Mouse (Mus musculus) thymus, adult 2 months (tissue): ENCODE measurements around the gene Ninj2. TPM values are rescaled to one million over a fixed set of nuclear protein-coding genes. Genes with fewer than 3 reads are reported as not detected.
A peak's percentile ranks its signal among the peaks of the same experiment; 100 is the strongest.

Experiments
- DNase-seq: peaks from one replicate; pipeline ENCODE4 v3.0.0; 2021
- H3K27ac ChIP-seq: fragments of 200-500 bp; 2 replicates; pipeline ENCODE4 v1.5.1; 2012; ENCODE audit warnings: low read length, control low read depth; ENCODE audit not compliant: control insufficient read depth, insufficient read depth
- H3K27me3 ChIP-seq: fragments of 200-500 bp; 2 replicates; pipeline ENCODE4 v1.6.1; 2012; ENCODE audit warnings: mild to moderate bottlenecking, low read length, moderate library complexity, mixed read lengths; ENCODE audit not compliant: control insufficient read depth, insufficient read depth
- H3K36me3 ChIP-seq: fragments of 200-500 bp; 2 replicates; pipeline ENCODE4 v1.6.1; 2012; ENCODE audit warnings: mild to moderate bottlenecking, low read length, moderate library complexity; ENCODE audit not compliant: control insufficient read depth, insufficient read depth
- H3K4me1 ChIP-seq: fragments of 200-500 bp; replicated peaks from 2 replicates; pipeline ENCODE4 v1.6.1; 2012; ENCODE audit warnings: low read length; ENCODE audit not compliant: control insufficient read depth, insufficient read depth
- H3K4me3 ChIP-seq: fragments of 200-500 bp; 2 replicates; pipeline ENCODE4 v1.5.1; 2012; ENCODE audit warnings: mild to moderate bottlenecking, low read length, control low read depth, moderate library complexity; ENCODE audit not compliant: control insufficient read depth, insufficient read depth
- CTCF ChIP-seq: fragments of 200-500 bp; IDR thresholded peaks from 2 replicates; pipeline ENCODE4 v1.5.1; 2012; ENCODE audit warnings: mild to moderate bottlenecking, control low read depth, low read length, moderate library complexity, borderline replicate concordance; ENCODE audit not compliant: control insufficient read depth, poor library complexity, insufficient read depth; ENCODE audit errors: extremely low read depth
- POLR2A ChIP-seq: fragments of 200-500 bp; IDR thresholded peaks from 2 replicates; pipeline ENCODE4 v1.6.1; 2012; ENCODE audit warnings: mild to moderate bottlenecking, low read length, control low read depth, moderate library complexity; ENCODE audit not compliant: control insufficient read depth, poor library complexity, insufficient read depth; ENCODE audit errors: extremely low read depth
- WGBS: fragments of 180-500 bp; shearing (Covaris S2); methylation state at CpG from one replicate; pipeline ENCODE4 v1.1.7; 2018; 5-methylcytosine and 5-hydroxymethylcytosine counted together
- polyA plus RNA-seq: library from polyadenylated mRNA; depleted of rRNA; stranded (reverse); fragments of >200 nt; gene quantifications from 2 replicates; pipeline ENCODE4 v1.2.3, GENCODE M21; 2012

Ninj2 gene
- polyA plus RNA-seq, 1 experiment = 0.26 TPM

GRCm38 (mm10) chr6:120187587-120188176, 94.5 kb downstream of the Ninj2 start:
- Histone ChIP-seq H3K27me3 (no peaks in the 10 kb centered on the region), H3K36me3 (no peaks in the 10 kb centered on the region), H3K4me3 (peak overlapping the region; percentile 46), H3K4me1 (peaks cover 33% of the 10 kb centered on the region), H3K27ac (peak overlapping the region; percentile 72; the same call in 1 of the 2 replicates)
- peak; percentile 81 for DNase-seq
- TF ChIP-seq CTCF (no peak), POLR2A (peak; percentile 68)
- WGBS = 3% methylated on average over 18 of the region's 18 CpGs

- no peaks in the 10 kb centered on the region for H3K27me3 ChIP-seq
- H3K4me3 ChIP-seq = no peak overlapping the region
- WGBS = 32% methylated on average over 24 of the region's 24 CpGs
- H3K36me3 ChIP-seq = no peaks in the 10 kb centered on the region
- peak overlapping the region; percentile 72; the same call in 1 of the 2 replicates for H3K27ac ChIP-seq
- DNase-seq = peak; percentile 76
- H3K4me1 ChIP-seq = peaks cover 41% of the 10 kb centered on the region
- TF ChIP-seq CTCF (peak; percentile 26; the same call in 1 of the 2 replicates), POLR2A (0 out of 2 replicates have a peak, but pooled peaks have one; percentile 42)
Observed at GRCm38 (mm10) chr6:120188376-120189235, 95.5 kb downstream of the Ninj2 start.

- H3K27me3 ChIP-seq = no peaks in the 10 kb centered on the region
- no peak for DNase-seq
- H3K27ac ChIP-seq = no peak overlapping the region
Observed at GRCm38 (mm10) chr6:120189287-120189686, 96.1 kb downstream of the Ninj2 start.

GRCm38 (mm10) chr6:120190365-120190764, 97.2 kb downstream of the Ninj2 start:
- Histone ChIP-seq H3K27ac (no peak overlapping the region), H3K36me3 (no peaks in the 10 kb centered on the region), H3K4me3 (no peak overlapping the region), H3K4me1 (peaks cover 48% of the 10 kb centered on the region), H3K27me3 (no peaks in the 10 kb centered on the region)
- WGBS = 60% methylated on average over 4 of the region's 4 CpGs
- no peak for DNase-seq
- TF ChIP-seq CTCF (no peak), POLR2A (no peak)

More at GRCm38 (mm10) chr6:120189287-120189686, 96.1 kb downstream of the Ninj2 start:
- H3K36me3 ChIP-seq = no peaks in the 10 kb centered on the region
- no peak overlapping the region for H3K4me3 ChIP-seq
- 93% methylated on average over 5 of the region's 5 CpGs for WGBS
- no peak for TF ChIP-seq POLR2A
- TF ChIP-seq CTCF = no peak
- H3K4me1 ChIP-seq = peaks cover 46% of the 10 kb centered on the region

GRCm38 (mm10) chr6:120190912-120191311, 97.8 kb downstream of the Ninj2 start:
- no peak for DNase-seq
- 96% methylated on average over 4 of the region's 4 CpGs for WGBS
- Histone ChIP-seq H3K4me1 (peaks cover 43% of the 10 kb centered on the region), H3K4me3 (no peak overlapping the region), H3K27me3 (no peaks in the 10 kb centered on the region), H3K36me3 (no peaks in the 10 kb centered on the region), H3K27ac (no peak overlapping the region)
- no peak for TF ChIP-seq CTCF
- no peak for TF ChIP-seq POLR2A

- H3K4me1 ChIP-seq = peaks cover 37% of the 10 kb centered on the region
- H3K27ac ChIP-seq = no peak overlapping the region
- no peak for DNase-seq
- no peak overlapping the region for H3K4me3 ChIP-seq
- no peak for TF ChIP-seq POLR2A
- no peak for TF ChIP-seq CTCF
- 94% methylated on average over 7 of the region's 7 CpGs for WGBS
- no peaks in the 10 kb centered on the region for H3K36me3 ChIP-seq
- no peaks in the 10 kb centered on the region for H3K27me3 ChIP-seq
Observed at GRCm38 (mm10) chr6:120191396-120192170, 98.4 kb downstream of the Ninj2 start.
